Mouse (Mus musculus): ENCODE data around the gene Hcar2. TPM values are rescaled to one million over a fixed set of nuclear protein-coding genes. Genes with fewer than 3 reads are reported as not detected.
A peak's percentile ranks its signal among the peaks of the same experiment; 100 is the strongest.

Hcar2 gene
- total and polyA plus RNA-seq, 2 experiments from 2014 or later = not detected

- Histone ChIP-seq H3K27ac (ENCODE audit: low read depth, low read length) (no peak overlapping the region), H3K9me3 (ENCODE audit: low read length) (no peaks in the 10 kb centered on the region), H3K27me3 (ENCODE audit: insufficient read depth, low read length) (no peaks in the 10 kb centered on the region), H3K4me1 (ENCODE audit: insufficient read depth) (no peaks in the 10 kb centered on the region), H3K9ac (no peak overlapping the region), H3K4me3 (ENCODE audit: low read depth, low read length) (no peak overlapping the region), H3K4me2 (ENCODE audit: low read depth) (no peak overlapping the region), H3K36me3 (ENCODE audit: insufficient read depth) (no peaks in the 10 kb centered on the region)
- ATAC-seq (no peak), DNase-seq (no peak)
- TF ChIP-seq CTCF (IDR thresholded peaks at IDR 0.05; ENCODE audit: low read depth) = no peak
- 85% methylated on average over 13 of the region's 13 CpGs for WGBS
Observed at GRCm38 (mm10) chr5:123897352-123897751, 32.1 kb upstream of the Hcar2 start.

GRCm38 (mm10) chr5:123896395-123896794 lies 31.1 kb upstream of the Hcar2 start:
- 82% methylated on average over 11 of the region's 11 CpGs for WGBS
- ATAC-seq (no peak), DNase-seq (no peak)
- H3K4me2 ChIP-seq (ENCODE audit: low read depth) = no peak overlapping the region
- no peaks in the 10 kb centered on the region for H3K36me3 ChIP-seq (ENCODE audit: insufficient read depth)
- H3K27me3 ChIP-seq (ENCODE audit: insufficient read depth, low read length) = no peaks in the 10 kb centered on the region
- H3K4me3 ChIP-seq (ENCODE audit: low read depth, low read length) = no peak overlapping the region
- H3K9me3 ChIP-seq (ENCODE audit: low read length) = no peaks in the 10 kb centered on the region
- no peaks in the 10 kb centered on the region for H3K4me1 ChIP-seq (ENCODE audit: insufficient read depth)
- no peak overlapping the region for H3K9ac ChIP-seq
- no peak overlapping the region for H3K27ac ChIP-seq (ENCODE audit: low read depth, low read length)
- no peak for TF ChIP-seq CTCF (IDR thresholded peaks at IDR 0.05; ENCODE audit: low read depth)

DNA sequence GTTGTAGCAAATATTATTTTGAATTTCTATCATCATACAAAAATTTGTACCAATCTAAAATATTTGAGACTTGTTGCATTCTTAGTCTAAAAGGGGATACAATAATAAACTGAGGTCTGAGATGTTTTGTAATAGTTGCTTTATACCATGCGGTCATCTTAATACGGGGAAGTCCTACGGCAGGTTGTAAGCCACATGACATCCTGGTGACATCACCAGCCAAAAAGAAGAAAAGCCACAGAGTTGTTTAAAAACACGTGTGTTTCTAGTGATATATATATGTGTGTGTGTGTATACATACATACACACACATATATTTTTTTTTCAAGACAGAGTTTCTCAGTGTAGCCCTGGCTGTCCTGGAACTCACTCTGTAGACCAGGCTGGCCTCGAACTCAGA lies 28.2 kb upstream of the Hcar2 start:
- Histone ChIP-seq H3K27ac (ENCODE audit: low read depth, low read length) (no peak overlapping the region), H3K4me2 (ENCODE audit: low read depth) (no peak overlapping the region), H3K9me3 (ENCODE audit: low read length) (no peaks in the 10 kb centered on the region), H3K4me3 (ENCODE audit: low read depth, low read length) (no peak overlapping the region), H3K36me3 (ENCODE audit: insufficient read depth) (no peaks in the 10 kb centered on the region), H3K9ac (no peak overlapping the region), H3K27me3 (ENCODE audit: insufficient read depth, low read length) (no peaks in the 10 kb centered on the region), H3K4me1 (ENCODE audit: insufficient read depth) (no peaks in the 10 kb centered on the region)
- TF ChIP-seq CTCF (IDR thresholded peaks at IDR 0.05; ENCODE audit: low read depth) = no peak
- DNase-seq (no peak), ATAC-seq (no peak)
- WGBS = 93% methylated on average over 5 of the region's 5 CpGs

DNA sequence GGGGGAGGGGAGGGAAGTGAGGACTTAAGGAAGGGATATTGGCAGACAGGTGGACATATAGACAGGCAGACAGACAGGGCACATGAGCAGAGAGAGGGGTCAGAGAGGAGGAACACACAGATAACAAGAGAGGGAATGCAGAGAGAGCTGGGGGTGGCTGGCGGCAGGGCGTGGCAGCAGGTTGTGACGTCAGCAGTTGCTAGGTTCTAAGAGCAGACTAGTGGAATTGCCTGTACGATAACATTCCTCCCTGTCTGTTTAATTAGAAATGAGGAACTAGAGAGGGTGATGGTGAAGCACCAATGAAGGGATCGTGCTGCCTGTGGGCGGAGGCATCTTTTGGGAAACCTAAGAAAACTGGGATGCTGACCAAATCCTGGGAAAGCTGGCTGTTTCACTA lies 26.4 kb upstream of the Hcar2 start:
- Histone ChIP-seq H3K27ac (ENCODE audit: low read depth, low read length) (no peak overlapping the region), H3K36me3 (ENCODE audit: insufficient read depth) (no peaks in the 10 kb centered on the region), H3K9me3 (ENCODE audit: low read length) (no peaks in the 10 kb centered on the region), H3K4me3 (ENCODE audit: low read depth, low read length) (no peak overlapping the region), H3K4me1 (ENCODE audit: insufficient read depth) (no peaks in the 10 kb centered on the region), H3K4me2 (ENCODE audit: low read depth) (peak overlapping the region; percentile 8; the same call in 1 of the 2 replicates), H3K27me3 (ENCODE audit: insufficient read depth, low read length) (no peaks in the 10 kb centered on the region), H3K9ac (no peak overlapping the region)
- 54% methylated on average over 6 of the region's 6 CpGs for WGBS
- DNase-seq = peak; percentile 67
- no peak for TF ChIP-seq CTCF (IDR thresholded peaks at IDR 0.05; ENCODE audit: low read depth)
- no peak; the same call in 1 of the 2 replicates for ATAC-seq

GRCm38 (mm10) chr5:123890987-123891386 lies 25.7 kb upstream of the Hcar2 start:
- ATAC-seq = no peak
- no peak overlapping the region for H3K9ac ChIP-seq
- no peak for TF ChIP-seq CTCF (IDR thresholded peaks at IDR 0.05; ENCODE audit: low read depth)

DNA sequence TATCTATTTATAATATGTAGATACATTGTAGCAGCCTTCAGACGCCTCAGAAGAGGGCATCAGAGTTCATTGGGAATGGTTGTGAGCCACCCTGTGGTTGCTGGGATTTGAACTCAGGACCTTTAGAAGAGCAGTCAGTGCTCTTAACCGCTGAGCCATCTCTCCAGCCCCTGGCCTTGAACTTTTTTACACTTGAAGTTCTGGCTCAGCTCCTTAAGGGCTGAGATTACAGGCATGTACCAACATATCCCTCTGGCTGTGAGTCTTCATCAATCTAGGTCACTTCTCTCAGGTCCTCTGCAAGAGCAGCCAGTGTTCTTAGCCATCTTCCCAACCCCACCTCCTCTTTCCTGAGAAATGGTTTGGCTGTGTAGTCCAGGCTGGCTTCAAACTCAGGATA lies 25.0 kb upstream of the Hcar2 start:
- DNase-seq (no peak), ATAC-seq (no peak)
- no peak for TF ChIP-seq CTCF (IDR thresholded peaks at IDR 0.05; ENCODE audit: low read depth)
- Histone ChIP-seq H3K27me3 (ENCODE audit: insufficient read depth, low read length) (no peaks in the 10 kb centered on the region), H3K9ac (no peak overlapping the region), H3K27ac (ENCODE audit: low read depth, low read length) (no peak overlapping the region), H3K4me1 (ENCODE audit: insufficient read depth) (no peaks in the 10 kb centered on the region), H3K9me3 (ENCODE audit: low read length) (no peaks in the 10 kb centered on the region), H3K36me3 (ENCODE audit: insufficient read depth) (no peaks in the 10 kb centered on the region), H3K4me2 (ENCODE audit: low read depth) (no peak overlapping the region), H3K4me3 (ENCODE audit: low read depth, low read length) (no peak overlapping the region)
- 68% methylated on average over 2 of the region's 2 CpGs for WGBS

More at GRCm38 (mm10) chr5:123890987-123891386, 25.7 kb upstream of the Hcar2 start:
- Histone ChIP-seq H3K4me1 (ENCODE audit: insufficient read depth) (no peaks in the 10 kb centered on the region), H3K4me3 (ENCODE audit: low read depth, low read length) (no peak overlapping the region), H3K36me3 (ENCODE audit: insufficient read depth) (no peaks in the 10 kb centered on the region), H3K4me2 (ENCODE audit: low read depth) (no peak overlapping the region), H3K27me3 (ENCODE audit: insufficient read depth, low read length) (no peaks in the 10 kb centered on the region), H3K27ac (ENCODE audit: low read depth, low read length) (no peak overlapping the region), H3K9me3 (ENCODE audit: low read length) (no peaks in the 10 kb centered on the region)
- no peak for DNase-seq
- 80% methylated on average over 5 of the region's 5 CpGs for WGBS

DNA sequence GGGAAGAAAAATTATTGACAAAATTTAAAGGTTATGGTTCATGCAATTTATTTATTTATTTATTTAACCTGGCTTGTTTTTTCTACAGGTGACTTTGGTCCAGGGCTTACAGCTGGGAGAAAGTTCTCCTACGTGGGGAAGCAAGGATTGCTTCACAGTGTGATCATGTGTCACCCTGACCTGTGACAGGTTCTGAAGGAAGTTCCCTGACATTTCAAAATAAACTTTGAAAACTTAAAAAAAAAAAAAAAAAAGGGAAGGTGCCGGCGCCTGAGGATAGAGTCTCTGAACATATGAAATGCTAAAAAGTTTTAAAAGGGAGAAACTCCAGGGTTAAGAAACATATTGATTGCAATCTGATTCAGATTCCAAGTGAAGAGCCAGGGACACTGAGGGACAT lies 21.1 kb upstream of the Hcar2 start:
- no peak overlapping the region for H3K4me3 ChIP-seq (ENCODE audit: low read depth, low read length)
- no peak overlapping the region for H3K9ac ChIP-seq
- no peak overlapping the region for H3K27ac ChIP-seq (ENCODE audit: low read depth, low read length)
- no peak overlapping the region for H3K4me2 ChIP-seq (ENCODE audit: low read depth)
- H3K27me3 ChIP-seq (ENCODE audit: insufficient read depth, low read length) = no peaks in the 10 kb centered on the region
- H3K9me3 ChIP-seq (ENCODE audit: low read length) = no peaks in the 10 kb centered on the region
- TF ChIP-seq CTCF (IDR thresholded peaks at IDR 0.05; ENCODE audit: low read depth) = no peak
- 86% methylated on average over 3 of the region's 3 CpGs for WGBS
- ATAC-seq = no peak
- no peaks in the 10 kb centered on the region for H3K36me3 ChIP-seq (ENCODE audit: insufficient read depth)
- DNase-seq = no peak
- H3K4me1 ChIP-seq (ENCODE audit: insufficient read depth) = no peaks in the 10 kb centered on the region

DNA sequence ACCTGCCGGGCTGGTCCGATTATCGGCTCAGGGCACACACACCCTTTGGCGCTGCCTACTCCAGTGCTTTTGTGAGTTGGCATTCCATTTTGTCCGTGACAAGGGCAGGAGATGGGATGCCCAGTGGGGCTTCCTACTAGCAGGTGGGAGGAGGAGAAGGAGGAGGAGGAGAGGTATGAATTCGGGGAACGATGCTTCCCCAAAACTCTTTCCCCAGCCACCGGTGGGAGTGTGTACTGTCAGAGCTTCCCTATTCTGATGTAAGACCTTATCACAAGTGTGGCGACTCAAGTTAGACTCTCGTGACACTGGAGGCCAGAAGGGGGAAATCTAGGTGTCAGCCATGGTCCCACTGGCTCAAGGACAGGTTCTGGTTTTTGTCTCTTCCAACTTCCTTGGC lies 19.0 kb upstream of the Hcar2 start:
- Histone ChIP-seq H3K36me3 (ENCODE audit: insufficient read depth) (no peaks in the 10 kb centered on the region), H3K4me2 (ENCODE audit: low read depth) (no peak overlapping the region), H3K9ac (no peak overlapping the region), H3K4me3 (ENCODE audit: low read depth, low read length) (no peak overlapping the region), H3K4me1 (ENCODE audit: insufficient read depth) (no peaks in the 10 kb centered on the region), H3K27me3 (ENCODE audit: insufficient read depth, low read length) (no peaks in the 10 kb centered on the region), H3K27ac (ENCODE audit: low read depth, low read length) (no peak overlapping the region), H3K9me3 (ENCODE audit: low read length) (no peaks in the 10 kb centered on the region)
- WGBS = 80% methylated on average over 10 of the region's 10 CpGs
- no peak for ATAC-seq
- TF ChIP-seq CTCF (IDR thresholded peaks at IDR 0.05; ENCODE audit: low read depth) = no peak
- no peak for DNase-seq
